Mouse (Mus musculus): ENCODE data around the gene Gm20479. TPM values are rescaled to one million over a fixed set of nuclear protein-coding genes. Genes with fewer than 3 reads are reported as not detected.

Gene Gm20479
- polyA plus RNA-seq, 1 experiment from 2014 or later = 0.35 TPM

DNA sequence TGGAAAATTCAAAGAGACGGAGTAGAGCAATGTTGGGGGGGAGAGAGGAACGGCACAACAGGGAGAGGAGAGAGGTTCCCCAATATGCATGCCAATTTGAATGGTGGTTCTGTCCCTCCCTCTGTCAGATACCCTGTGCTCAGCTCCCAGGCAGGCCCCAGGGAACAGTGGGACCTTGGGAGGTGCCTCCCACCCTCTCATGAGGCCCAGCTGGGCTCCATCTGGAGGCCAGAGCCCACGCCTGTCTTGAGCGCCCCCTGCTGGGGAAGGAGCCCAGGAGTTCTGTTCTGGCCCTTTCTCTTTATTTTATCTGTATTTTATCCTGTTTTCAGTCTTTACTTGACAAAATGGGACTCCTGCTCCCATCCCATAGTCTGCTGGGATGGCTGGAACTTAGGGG, 27.5 kb upstream of the Gm20479 start:
- ATAC-seq (ENCODE audit: insufficient number of reproducible peaks, low FRiP score, low TSS enrichment, low read depth) = no peak; the same call in 1 of the 2 replicates
- H3K4me3 ChIP-seq (replicated peaks) = no peak overlapping the region
- WGBS = 16% methylated on average over 4 of the region's 4 CpGs
- H3K36me3 ChIP-seq = no peaks in the 10 kb centered on the region
- H3K9me3 ChIP-seq (replicated peaks) = no peaks in the 10 kb centered on the region
- H3K27me3 ChIP-seq = no peaks in the 10 kb centered on the region; the same call in 1 of the 2 replicates
- no peak overlapping the region for H3K9ac ChIP-seq
- no peak overlapping the region for H3K4me2 ChIP-seq (replicated peaks)
- H3K4me1 ChIP-seq = peaks cover 4% of the 10 kb centered on the region; the same call in 1 of the 2 replicates
- no peak overlapping the region for H3K27ac ChIP-seq (replicated peaks)

DNA sequence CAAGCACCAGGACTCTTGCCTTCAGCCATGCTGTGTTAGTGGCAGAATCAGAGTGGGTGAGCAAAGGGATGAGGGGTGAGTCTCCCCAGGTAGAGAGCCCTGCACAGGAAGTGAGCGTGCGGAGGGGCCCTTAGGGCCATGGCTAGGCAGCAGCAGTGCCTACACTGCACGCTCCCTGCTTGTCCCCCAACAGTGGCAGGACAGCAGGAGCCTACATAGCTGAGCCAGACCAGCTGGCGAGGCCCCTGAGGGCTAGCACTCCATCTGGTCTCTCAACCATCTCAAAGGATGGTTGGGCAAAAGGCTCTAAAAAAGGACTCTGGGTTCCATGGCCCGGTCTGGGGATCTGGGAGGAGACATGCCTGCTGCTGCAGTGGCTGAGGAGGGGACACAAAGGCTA, 26.9 kb upstream of the Gm20479 start:
- no peaks in the 10 kb centered on the region for H3K36me3 ChIP-seq
- H3K9ac ChIP-seq = no peak overlapping the region
- H3K4me3 ChIP-seq (replicated peaks) = no peak overlapping the region
- H3K27ac ChIP-seq (replicated peaks) = no peak overlapping the region
- no peaks in the 10 kb centered on the region; the same call in 1 of the 2 replicates for H3K27me3 ChIP-seq
- 74% methylated on average over 5 of the region's 5 CpGs for WGBS
- H3K4me2 ChIP-seq (replicated peaks) = no peak overlapping the region
- ATAC-seq (ENCODE audit: insufficient number of reproducible peaks, low FRiP score, low TSS enrichment, low read depth) = no peak
- H3K4me1 ChIP-seq = peaks cover 10% of the 10 kb centered on the region; the same call in 1 of the 2 replicates
- no peaks in the 10 kb centered on the region for H3K9me3 ChIP-seq (replicated peaks)

DNA sequence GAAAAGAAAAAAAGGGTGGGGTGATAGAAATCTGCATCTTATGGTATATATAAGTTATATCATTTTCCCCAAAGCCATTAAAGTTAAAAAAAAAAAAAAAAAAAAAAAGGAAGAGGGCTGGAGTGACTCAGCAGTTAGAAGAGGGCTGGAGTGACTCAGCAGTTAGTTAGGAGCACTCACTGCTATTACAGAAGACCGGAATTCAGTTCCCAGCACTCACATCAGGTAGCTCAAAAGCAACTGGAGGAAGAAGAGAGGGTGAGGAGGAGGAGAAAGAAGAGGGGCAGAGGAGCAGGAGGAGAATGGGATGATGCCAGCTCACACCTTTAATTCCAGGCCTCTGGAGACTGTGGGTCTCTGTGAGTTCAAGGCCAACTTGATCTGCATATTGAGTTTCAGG, 26.0 kb upstream of the Gm20479 start:
- H3K27ac ChIP-seq (replicated peaks) = no peak overlapping the region
- H3K4me3 ChIP-seq (replicated peaks) = no peak overlapping the region
- 76% methylated on average over 1 of the region's 1 CpGs for WGBS
- H3K36me3 ChIP-seq = no peaks in the 10 kb centered on the region
- ATAC-seq (ENCODE audit: insufficient number of reproducible peaks, low FRiP score, low TSS enrichment, low read depth) = no peak
- H3K9ac ChIP-seq = no peak overlapping the region
- peaks cover 12% of the 10 kb centered on the region; the same call in 1 of the 2 replicates for H3K4me1 ChIP-seq
- H3K27me3 ChIP-seq = no peaks in the 10 kb centered on the region; the same call in 1 of the 2 replicates
- no peaks in the 10 kb centered on the region for H3K9me3 ChIP-seq (replicated peaks)
- no peak overlapping the region for H3K4me2 ChIP-seq (replicated peaks)

DNA sequence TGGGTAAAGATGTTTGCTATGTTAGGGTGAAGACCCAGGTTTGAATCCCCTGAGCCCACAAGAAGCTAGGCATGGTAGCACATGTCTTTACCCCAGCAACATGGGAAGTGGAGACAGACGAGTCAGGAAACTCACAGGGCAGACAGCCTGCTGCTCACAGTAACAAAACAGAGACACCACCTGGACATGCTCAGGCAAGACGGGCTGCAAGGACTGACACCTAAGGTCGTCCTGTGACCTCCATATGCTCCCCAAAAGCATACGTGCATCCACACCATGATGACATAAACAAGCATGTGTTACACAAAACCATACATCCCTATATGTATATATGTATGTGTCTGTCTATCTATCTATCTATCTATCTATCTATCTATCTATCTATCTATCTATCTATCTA, 24.3 kb upstream of the Gm20479 start:
- no peak overlapping the region for H3K27ac ChIP-seq (replicated peaks)
- ATAC-seq (ENCODE audit: insufficient number of reproducible peaks, low FRiP score, low TSS enrichment, low read depth) = no peak
- no peaks in the 10 kb centered on the region for H3K9me3 ChIP-seq (replicated peaks)
- no peak overlapping the region for H3K4me3 ChIP-seq (replicated peaks)
- peaks cover 12% of the 10 kb centered on the region; the same call in 1 of the 2 replicates for H3K4me1 ChIP-seq
- H3K9ac ChIP-seq = no peak overlapping the region
- H3K36me3 ChIP-seq = no peaks in the 10 kb centered on the region
- peaks cover 14% of the 10 kb centered on the region for H3K27me3 ChIP-seq
- WGBS = 57% methylated on average over 4 of the region's 4 CpGs
- H3K4me2 ChIP-seq (replicated peaks) = no peak overlapping the region

DNA sequence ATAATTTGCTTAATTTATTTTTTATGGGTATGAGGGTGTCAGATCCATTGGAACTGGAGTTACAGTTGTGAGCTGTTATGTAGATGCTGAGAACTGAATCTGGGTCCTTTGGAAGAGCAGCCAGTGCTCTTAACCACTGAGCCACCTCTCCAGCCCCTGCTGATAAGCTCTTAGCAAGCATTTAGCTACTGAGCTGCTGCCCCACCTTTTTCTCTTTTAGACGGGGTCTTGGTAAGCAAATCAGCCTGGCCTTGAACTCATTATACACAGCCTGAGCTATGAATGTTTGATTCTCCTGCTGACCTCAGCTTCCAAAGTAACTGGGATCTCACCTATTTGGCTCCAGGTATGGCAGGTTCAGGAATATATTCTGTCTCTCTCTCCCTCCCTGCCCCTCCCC, 23.8 kb upstream of the Gm20479 start:
- Histone ChIP-seq H3K9me3 (replicated peaks) (no peaks in the 10 kb centered on the region), H3K27ac (replicated peaks) (no peak overlapping the region), H3K4me3 (replicated peaks) (no peak overlapping the region), H3K4me2 (replicated peaks) (no peak overlapping the region), H3K27me3 (peaks cover 16% of the 10 kb centered on the region), H3K36me3 (no peaks in the 10 kb centered on the region), H3K4me1 (peaks cover 12% of the 10 kb centered on the region; the same call in 1 of the 2 replicates), H3K9ac (no peak overlapping the region)
- no peak for ATAC-seq (ENCODE audit: insufficient number of reproducible peaks, low FRiP score, low TSS enrichment, low read depth)
- WGBS = 23% methylated on average over 1 of the region's 1 CpGs

DNA sequence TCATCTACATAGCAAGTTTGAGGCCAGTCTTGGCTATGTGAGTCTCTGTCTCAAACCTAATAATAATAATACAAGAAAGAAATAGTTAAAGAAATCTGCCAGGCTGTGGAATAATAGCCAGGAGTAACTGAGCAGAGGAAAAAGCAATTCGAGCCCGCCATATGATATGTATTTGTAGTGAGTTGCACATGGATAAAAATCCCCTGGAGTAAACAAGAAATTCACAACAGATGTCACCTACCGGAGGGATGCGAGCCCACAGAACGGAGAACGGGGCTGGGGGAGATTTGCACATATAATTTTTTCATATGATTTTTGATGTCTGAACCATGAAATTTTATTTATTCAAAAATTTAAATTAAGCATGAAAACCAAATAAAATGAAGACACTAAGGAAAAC, 22.6 kb upstream of the Gm20479 start:
- WGBS = 33% methylated on average over 6 of the region's 6 CpGs
- ATAC-seq (ENCODE audit: insufficient number of reproducible peaks, low FRiP score, low TSS enrichment, low read depth) = no peak
- Histone ChIP-seq H3K9me3 (replicated peaks) (no peaks in the 10 kb centered on the region), H3K4me1 (peaks cover 16% of the 10 kb centered on the region; the same call in 1 of the 2 replicates), H3K9ac (no peak overlapping the region), H3K36me3 (no peaks in the 10 kb centered on the region), H3K27me3 (peaks cover 26% of the 10 kb centered on the region), H3K4me3 (replicated peaks) (no peak overlapping the region), H3K4me2 (replicated peaks) (peak overlapping the region; percentile 21; the same call in 1 of the 2 replicates), H3K27ac (replicated peaks) (peak overlapping the region; percentile 52)

DNA sequence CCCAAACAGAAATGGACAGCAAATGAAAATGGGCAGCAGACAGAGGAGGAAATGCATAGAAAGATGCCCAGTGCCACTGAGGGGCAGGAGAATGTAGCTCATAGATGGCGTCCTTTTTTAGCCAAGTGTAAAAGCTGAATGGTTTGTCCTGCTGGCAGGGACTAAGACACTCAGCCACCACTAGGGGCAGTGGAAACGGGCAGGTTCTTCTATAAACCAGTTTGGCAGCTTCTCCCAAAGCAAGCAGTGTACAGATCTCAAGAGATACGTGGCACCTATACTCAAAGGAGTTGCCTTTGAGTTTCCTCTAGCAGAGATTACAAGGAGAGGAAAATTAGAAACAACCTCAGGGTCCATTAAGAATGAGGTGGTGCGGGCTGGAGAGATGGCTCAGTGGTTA, 21.2 kb upstream of the Gm20479 start:
- Histone ChIP-seq H3K9ac (no peak overlapping the region), H3K9me3 (replicated peaks) (no peaks in the 10 kb centered on the region), H3K4me2 (replicated peaks) (no peak overlapping the region), H3K4me3 (replicated peaks) (no peak overlapping the region), H3K27ac (replicated peaks) (no peak overlapping the region), H3K27me3 (peaks cover 39% of the 10 kb centered on the region), H3K36me3 (no peaks in the 10 kb centered on the region), H3K4me1 (0 out of 2 replicates have a peak, but pooled peaks cover 13% of the 10 kb centered on the region)
- ATAC-seq (ENCODE audit: insufficient number of reproducible peaks, low FRiP score, low TSS enrichment, low read depth) = 0 out of 2 replicates have a peak, but pooled peaks have one; percentile 54
- 20% methylated on average over 4 of the region's 4 CpGs for WGBS

DNA sequence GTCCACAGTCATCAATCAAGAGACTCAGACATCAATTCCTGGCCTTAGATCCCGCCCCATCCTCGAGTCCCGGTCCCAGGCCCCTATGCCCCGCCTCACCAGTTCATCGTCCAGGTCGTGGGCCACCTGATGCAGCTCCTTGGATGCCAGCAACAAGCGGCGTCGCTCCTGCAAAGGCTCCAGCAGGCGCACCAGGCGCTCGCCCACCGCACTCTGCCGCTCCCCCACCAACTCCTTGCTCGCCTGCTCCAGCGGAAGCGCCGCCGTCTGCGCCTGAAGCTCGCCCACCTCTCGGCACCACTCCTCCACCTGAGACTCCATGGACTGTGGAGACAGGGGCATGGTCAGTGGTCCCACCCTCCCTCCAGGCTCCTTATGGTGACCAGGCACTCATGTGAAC, 18.1 kb upstream of the Gm20479 start:
- ATAC-seq (ENCODE audit: insufficient number of reproducible peaks, low FRiP score, low TSS enrichment, low read depth) = no peak
- H3K27ac ChIP-seq (replicated peaks) = no peak overlapping the region
- peak overlapping the region; percentile 28 for H3K4me2 ChIP-seq (replicated peaks)
- H3K27me3 ChIP-seq = peaks cover 69% of the 10 kb centered on the region
- WGBS = 3% methylated on average over 22 of the region's 22 CpGs
- H3K9ac ChIP-seq = no peak overlapping the region; the same call in 1 of the 2 replicates
- peak overlapping the region; percentile 17 for H3K4me3 ChIP-seq (replicated peaks)
- H3K4me1 ChIP-seq = peaks cover 20% of the 10 kb centered on the region; the same call in 1 of the 2 replicates
- H3K36me3 ChIP-seq = no peaks in the 10 kb centered on the region
- H3K9me3 ChIP-seq (replicated peaks) = no peaks in the 10 kb centered on the region

DNA sequence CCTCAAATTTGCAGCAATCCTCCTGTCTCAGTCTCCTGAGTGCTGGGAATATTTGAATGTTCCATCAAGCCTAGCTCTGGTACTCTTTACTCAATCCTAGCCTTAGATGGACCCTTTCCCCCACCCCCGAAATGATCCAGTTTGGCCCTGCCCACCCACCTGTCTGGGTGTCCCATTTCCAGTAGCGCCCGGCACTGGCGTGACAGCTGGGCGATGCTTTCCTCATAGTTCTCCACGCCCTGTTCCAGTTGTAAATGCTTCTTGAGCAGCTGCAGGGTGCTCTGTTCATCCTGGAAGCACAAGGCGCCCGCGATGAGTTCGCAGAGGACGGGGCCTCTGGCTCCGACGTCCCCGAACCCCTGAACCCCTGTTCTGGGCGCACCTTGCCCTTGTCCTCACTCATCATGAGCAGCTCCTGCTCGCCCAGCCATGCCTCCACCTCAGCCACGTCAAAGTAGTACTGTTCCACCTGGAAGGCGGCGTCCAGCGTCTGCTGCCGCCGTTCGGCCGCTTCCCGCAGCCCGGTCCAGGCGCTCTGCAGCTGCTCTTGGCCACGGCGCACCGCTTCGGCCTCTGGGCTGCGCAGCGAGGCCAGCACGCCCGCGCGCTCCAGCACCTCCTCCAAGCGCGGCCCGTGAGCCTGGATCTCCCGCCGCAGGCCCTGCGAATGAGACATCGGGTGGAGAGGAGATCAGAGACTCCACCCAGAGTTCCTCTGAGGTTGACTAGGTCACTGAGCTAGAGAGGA, 14.7 kb upstream of the Gm20479 start:
- H3K9me3 ChIP-seq (replicated peaks) = no peaks in the 10 kb centered on the region
- peak overlapping the region; percentile 29; the same call in 1 of the 2 replicates for H3K27ac ChIP-seq (replicated peaks)
- no peak overlapping the region for H3K9ac ChIP-seq
- peak overlapping the region; percentile 19 for H3K4me3 ChIP-seq (replicated peaks)
- peaks cover 91% of the 10 kb centered on the region for H3K27me3 ChIP-seq
- peaks cover 20% of the 10 kb centered on the region for H3K4me1 ChIP-seq
- no peaks in the 10 kb centered on the region for H3K36me3 ChIP-seq
- peak overlapping the region; percentile 38 for H3K4me2 ChIP-seq (replicated peaks)
- peak; percentile 27 for ATAC-seq (ENCODE audit: insufficient number of reproducible peaks, low FRiP score, low TSS enrichment, low read depth)
- 5% methylated on average over 44 of the region's 44 CpGs for WGBS

DNA sequence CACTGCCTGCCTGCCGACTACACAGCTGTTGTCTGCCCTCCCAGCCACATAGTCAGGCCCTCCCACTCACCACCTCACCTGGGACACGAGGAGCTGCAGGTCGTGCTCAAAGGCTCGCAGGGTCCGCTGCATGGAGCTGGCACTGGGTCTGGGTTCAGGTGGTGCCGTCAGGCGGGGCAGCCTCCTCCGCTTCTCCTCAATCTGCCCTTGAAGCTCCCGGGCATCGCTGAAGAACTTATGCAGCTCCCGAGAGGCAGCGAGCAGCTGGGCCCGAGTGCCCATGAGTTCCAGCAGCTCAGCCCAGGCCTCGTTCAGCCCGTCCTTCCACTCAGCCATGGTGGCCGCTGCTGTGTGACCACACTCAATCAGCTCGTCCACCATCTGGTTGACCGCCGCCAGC, 11.9 kb upstream of the Gm20479 start:
- Histone ChIP-seq H3K9ac (no peak overlapping the region), H3K9me3 (replicated peaks) (no peaks in the 10 kb centered on the region), H3K27ac (replicated peaks) (no peak overlapping the region), H3K36me3 (no peaks in the 10 kb centered on the region), H3K4me2 (replicated peaks) (no peak overlapping the region), H3K4me3 (replicated peaks) (no peak overlapping the region), H3K4me1 (peaks cover 19% of the 10 kb centered on the region), H3K27me3 (peaks cover 97% of the 10 kb centered on the region)
- 83% methylated on average over 19 of the region's 19 CpGs for WGBS
- ATAC-seq (ENCODE audit: insufficient number of reproducible peaks, low FRiP score, low TSS enrichment, low read depth) = no peak

DNA sequence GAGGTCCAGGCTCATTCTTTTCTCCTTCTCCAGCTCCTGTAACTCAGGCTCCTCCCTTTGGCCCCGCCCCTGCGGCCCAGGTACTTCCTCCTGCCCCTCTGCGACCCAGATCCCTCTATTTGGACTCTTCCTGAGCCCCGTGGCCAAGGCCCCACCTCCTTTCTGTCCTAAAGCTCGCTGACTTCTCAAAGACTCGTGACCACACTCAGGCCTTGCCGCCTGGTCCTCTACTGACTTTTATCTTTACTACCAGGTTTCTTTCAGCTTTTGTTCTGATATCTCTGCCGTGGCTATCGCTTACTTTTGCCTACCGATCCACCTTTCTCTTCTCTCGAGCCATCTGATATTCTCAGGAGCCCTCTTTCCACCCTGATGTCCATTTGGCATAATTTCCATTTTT, 10.8 kb upstream of the Gm20479 start:
- H3K27me3 ChIP-seq = peaks cover 97% of the 10 kb centered on the region
- H3K4me3 ChIP-seq (replicated peaks) = peak overlapping the region; percentile 16; the same call in 1 of the 2 replicates
- peak overlapping the region; percentile 29; the same call in 1 of the 2 replicates for H3K4me2 ChIP-seq (replicated peaks)
- H3K36me3 ChIP-seq = no peaks in the 10 kb centered on the region
- no peaks in the 10 kb centered on the region for H3K9me3 ChIP-seq (replicated peaks)
- H3K4me1 ChIP-seq = peaks cover 22% of the 10 kb centered on the region
- no peak overlapping the region for H3K9ac ChIP-seq
- 18% methylated on average over 11 of the region's 11 CpGs for WGBS
- ATAC-seq (ENCODE audit: insufficient number of reproducible peaks, low FRiP score, low TSS enrichment, low read depth) = no peak
- no peak overlapping the region for H3K27ac ChIP-seq (replicated peaks)
